Mouse (Mus musculus) small intestine, adult 2 months (tissue): Measurements from ENCODE around the gene Eef1a1. TPM values are rescaled to one million over a fixed set of nuclear protein-coding genes. Genes with fewer than 3 reads are reported as not detected.
A peak's percentile ranks its signal among the peaks of the same experiment; 100 is the strongest.
"Not testable (repeated sequence)": the region's sequence is repeated elsewhere in the genome, so short reads cannot be mapped to it uniquely, and the experiment has no call there.

ENCODE experiments used
- H3K27ac ChIP-seq: fragments of 200-500 bp; 2 replicates; pipeline ENCODE4 v1.5.1; 2012; ENCODE audit warnings: low read depth, low read length, control low read depth, inconsistent platforms; ENCODE audit not compliant: insufficient read depth
- H3K27me3 ChIP-seq: fragments of 200-500 bp; 2 replicates; pipeline ENCODE4 v1.6.1; 2012; ENCODE audit warnings: mild to moderate bottlenecking, moderate library complexity, low read length, inconsistent platforms; ENCODE audit not compliant: control insufficient read depth, insufficient read depth
- H3K36me3 ChIP-seq: fragments of 200-500 bp; 2 replicates; pipeline ENCODE4 v1.6.1; 2012; ENCODE audit warnings: mild to moderate bottlenecking, low read length, control low read depth, inconsistent platforms; ENCODE audit not compliant: control insufficient read depth, insufficient read depth
- H3K4me1 ChIP-seq: fragments of 200-500 bp; 2 replicates; pipeline ENCODE4 v1.6.1; 2012; ENCODE audit warnings: low read length, inconsistent platforms, mixed read lengths; ENCODE audit not compliant: control insufficient read depth, insufficient read depth, insufficient read length
- H3K4me3 ChIP-seq: fragments of 200-500 bp; 2 replicates; pipeline ENCODE4 v1.5.1; 2012; ENCODE audit warnings: low read depth, mild to moderate bottlenecking, control low read depth, inconsistent platforms, low read length, moderate library complexity
- CTCF ChIP-seq: fragments of 200-500 bp; IDR thresholded peaks from 2 replicates; pipeline ENCODE4 v1.5.1; 2012; ENCODE audit warnings: low read depth, mild to moderate bottlenecking, control low read depth, inconsistent platforms, low read length, moderate library complexity, mixed read lengths; ENCODE audit not compliant: insufficient replicate concordance, insufficient read length; ENCODE audit errors: extremely low read depth
- POLR2A ChIP-seq: fragments of 200-500 bp; IDR thresholded peaks from 2 replicates; pipeline ENCODE4 v1.6.1; 2012; ENCODE audit warnings: low read depth, mild to moderate bottlenecking, control low read depth, inconsistent platforms, low read length, moderate library complexity
- WGBS: fragments of 180-500 bp; shearing (Covaris S2); methylation state at CpG from one replicate; pipeline ENCODE4 v1.1.7; 2018; 5-methylcytosine and 5-hydroxymethylcytosine counted together
- polyA plus RNA-seq: library from polyadenylated mRNA; depleted of rRNA; stranded (reverse); fragments of >200 nt; gene quantifications from 2 replicates; pipeline ENCODE4 v1.2.3, GENCODE M21; 2012

Gene Eef1a1
- polyA plus RNA-seq, 1 experiment, result 1,625 TPM

DNA sequence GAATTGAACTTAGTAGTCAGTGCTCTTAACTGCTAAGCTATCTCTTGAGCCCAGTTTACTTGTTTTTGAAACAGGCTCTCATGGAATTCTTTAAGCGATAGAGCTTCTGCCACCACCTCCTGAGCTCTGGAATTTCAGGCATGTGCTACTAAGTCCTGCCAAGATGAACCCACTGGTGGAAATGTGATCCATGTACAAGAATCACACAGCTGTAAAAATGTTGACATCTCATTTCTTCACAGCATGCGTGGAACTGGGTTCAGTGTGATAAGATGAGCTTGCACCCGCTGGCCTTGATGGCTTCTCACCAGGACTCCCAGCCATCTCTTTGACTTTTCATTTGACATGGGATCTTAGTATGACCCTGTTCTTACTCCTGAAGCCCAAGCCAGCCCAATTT lies 11.4 kb upstream of the Eef1a1 start:
- 80% methylated on average over 3 of the region's 3 CpGs for WGBS
- H3K4me3 ChIP-seq, result no peak overlapping the region
- TF ChIP-seq CTCF (no peak), POLR2A (no peak)
- no peaks in the 10 kb centered on the region for H3K36me3 ChIP-seq
- no peaks in the 10 kb centered on the region for H3K27me3 ChIP-seq
- H3K27ac ChIP-seq, result no peak overlapping the region
- H3K4me1 ChIP-seq, result no peaks in the 10 kb centered on the region

DNA sequence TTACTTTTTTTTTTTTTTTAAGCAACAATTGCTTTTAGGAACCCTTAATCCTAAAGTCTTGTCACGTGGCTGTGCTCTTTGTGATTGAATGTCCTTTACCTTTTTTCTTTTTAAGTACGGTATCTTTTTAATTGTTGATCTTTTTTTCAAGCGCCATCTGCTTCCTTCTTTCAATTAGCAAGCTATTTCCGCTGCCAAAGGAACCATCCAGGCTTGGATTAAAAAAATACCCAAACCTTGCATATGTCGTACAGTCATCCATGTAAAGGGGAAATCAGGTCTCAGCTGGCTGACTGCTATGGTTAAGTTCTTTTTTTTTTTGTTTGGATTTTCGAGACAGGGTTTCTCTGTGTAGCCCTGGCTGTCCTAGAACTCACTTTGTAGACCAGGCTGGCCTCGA lies 4.2 kb upstream of the Eef1a1 start:
- TF ChIP-seq POLR2A, result no peak
- 89% methylated on average over 7 of the region's 7 CpGs for WGBS
- H3K27ac ChIP-seq, result no peak overlapping the region

DNA sequence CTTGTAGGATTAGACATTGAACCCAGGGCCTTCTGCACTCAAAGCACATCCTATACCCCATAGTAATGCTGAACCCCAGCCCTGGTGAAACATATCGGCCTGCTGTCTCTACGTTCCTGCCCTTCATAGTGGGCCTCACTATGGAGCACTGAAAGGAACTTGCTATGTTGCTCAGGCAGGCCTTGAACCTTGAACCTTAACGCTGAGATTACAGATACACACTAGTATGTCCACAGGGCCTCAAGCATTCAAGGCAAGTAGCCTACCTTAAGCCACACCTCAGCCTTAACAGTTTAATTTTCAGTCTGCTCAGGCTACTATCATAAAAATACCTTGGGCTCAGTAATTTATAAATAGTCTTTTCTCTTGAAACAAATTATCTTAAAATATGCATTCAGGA lies 3.3 kb upstream of the Eef1a1 start:
- Histone ChIP-seq H3K27ac (no peak overlapping the region), H3K36me3 (no peaks in the 10 kb centered on the region), H3K27me3 (no peaks in the 10 kb centered on the region), H3K4me1 (peaks cover 8% of the 10 kb centered on the region; the same call in 1 of the 2 replicates), H3K4me3 (no peak overlapping the region)
- 38% methylated on average over 3 of the region's 3 CpGs for WGBS
- no peak for TF ChIP-seq POLR2A
- no peak for TF ChIP-seq CTCF

More for the DNA sequence above, 4.2 kb upstream of the Eef1a1 start:
- Histone ChIP-seq H3K4me1 (peaks cover 7% of the 10 kb centered on the region; the same call in 1 of the 2 replicates), H3K27me3 (no peaks in the 10 kb centered on the region), H3K4me3 (no peak overlapping the region), H3K36me3 (no peaks in the 10 kb centered on the region)

DNA sequence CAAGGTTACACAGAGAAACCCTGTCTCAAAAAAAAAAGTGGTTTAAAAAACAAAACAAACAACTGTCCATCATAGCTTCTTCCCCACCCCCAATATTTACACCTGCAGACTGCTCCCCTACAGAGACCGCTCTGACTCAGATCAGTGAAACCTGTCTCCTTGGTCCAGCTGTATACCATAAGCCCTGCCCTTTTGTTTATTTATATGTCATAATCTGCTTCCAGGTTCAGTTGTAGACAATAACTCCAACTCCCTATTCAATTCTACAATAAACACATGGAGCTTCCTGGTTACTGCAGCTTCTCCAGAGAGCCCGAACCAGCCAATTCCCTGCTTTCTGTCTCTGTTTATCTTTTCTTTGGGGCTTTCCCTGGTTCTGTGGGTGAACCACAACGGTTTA lies 2.2 kb upstream of the Eef1a1 start:
- Histone ChIP-seq H3K36me3 (no peaks in the 10 kb centered on the region), H3K27ac (no peak overlapping the region), H3K4me3 (no peak overlapping the region), H3K4me1 (peaks cover 8% of the 10 kb centered on the region; the same call in 1 of the 2 replicates), H3K27me3 (no peaks in the 10 kb centered on the region)
- TF ChIP-seq CTCF (no peak), POLR2A (no peak)
- 36% methylated on average over 3 of the region's 3 CpGs for WGBS

DNA sequence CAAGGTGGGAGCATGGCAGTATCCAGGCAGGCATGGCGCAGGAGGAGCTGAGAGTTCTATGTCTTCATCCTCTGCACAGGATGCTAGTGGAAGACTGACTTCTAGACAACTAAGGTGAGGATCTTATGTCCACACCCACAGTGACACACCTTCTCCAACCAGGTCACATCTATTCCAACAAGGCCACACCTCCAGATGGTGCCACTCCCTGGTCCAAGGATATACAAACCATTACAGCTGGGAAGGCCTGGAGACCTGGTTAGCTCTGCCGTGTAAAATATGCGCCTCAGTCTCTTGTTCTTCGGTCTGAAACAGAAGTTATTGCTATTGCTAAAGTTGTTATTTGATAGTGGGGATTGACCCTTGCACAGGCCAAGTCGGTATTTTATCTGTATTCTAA lies 930 bp downstream of the Eef1a1 start:
- not testable (repeated sequence) for H3K36me3 ChIP-seq, H3K27me3 ChIP-seq, H3K4me3 ChIP-seq, H3K4me1 ChIP-seq, H3K27ac ChIP-seq
- WGBS, result 57% methylated on average over 5 of the region's 5 CpGs

DNA sequence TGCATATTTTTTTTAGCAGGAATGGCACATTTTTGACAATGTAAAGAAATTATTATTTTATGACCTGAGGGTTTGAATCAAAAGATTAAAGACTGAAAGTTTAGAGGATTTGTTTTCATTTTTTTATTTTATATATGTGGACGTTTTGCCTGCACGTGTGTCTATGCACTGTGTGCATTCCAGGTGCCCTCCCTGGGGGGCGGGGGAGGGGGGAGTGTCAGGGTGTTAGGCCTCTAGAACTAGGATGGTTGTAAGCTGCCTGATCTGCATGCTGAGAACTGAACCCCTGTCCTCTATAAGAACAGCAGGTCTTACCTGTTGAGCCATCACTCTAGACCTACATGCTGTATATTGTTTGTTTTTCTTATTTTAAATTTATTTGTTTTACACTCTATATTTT lies 4.3 kb downstream of the Eef1a1 start:
- Histone ChIP-seq H3K4me3 (no peak overlapping the region), H3K27me3 (no peaks in the 10 kb centered on the region), H3K4me1 (peaks cover 6% of the 10 kb centered on the region; the same call in 1 of the 2 replicates), H3K36me3 (peaks cover 6% of the 10 kb centered on the region), H3K27ac (no peak overlapping the region)
- TF ChIP-seq CTCF (no peak), POLR2A (no peak)
- WGBS, result 93% methylated on average over 3 of the region's 3 CpGs

DNA sequence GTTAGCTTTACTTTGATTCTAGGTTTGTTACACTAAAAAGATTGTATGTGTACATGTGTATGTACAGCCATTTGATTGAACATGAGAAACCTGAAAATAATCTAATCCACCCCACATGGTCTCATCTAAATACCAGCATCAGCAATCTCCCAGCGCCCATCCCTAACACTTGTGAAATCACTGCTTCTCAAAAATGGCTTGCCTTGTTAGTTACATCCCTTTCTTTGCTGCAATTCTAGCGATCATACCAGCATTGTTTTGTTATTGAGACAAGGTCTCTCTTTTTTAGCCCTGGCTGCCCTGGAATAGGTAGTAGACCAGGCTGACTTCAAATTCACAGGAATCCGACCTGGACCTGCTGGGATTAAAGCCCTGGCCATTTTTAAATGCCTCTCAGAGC lies 6.6 kb downstream of the Eef1a1 start:
- WGBS, result 25% methylated on average over 3 of the region's 3 CpGs
- Histone ChIP-seq H3K27ac (peak overlapping the region; percentile 94), H3K4me1 (peaks cover 3% of the 10 kb centered on the region; the same call in 1 of the 2 replicates), H3K27me3 (no peaks in the 10 kb centered on the region), H3K36me3 (peaks cover 23% of the 10 kb centered on the region), H3K4me3 (peak overlapping the region; percentile 98)
- no peak for TF ChIP-seq CTCF
